Mouse (Mus musculus) erythroblast, embryonic 14.5 days (primary cell): ENCODE measurements around the gene Gm21970.

Source experiments
- GATA1 ChIP-seq: IDR thresholded peaks from 2 replicates; pipeline ENCODE4 v1.6.1; 2012; ENCODE audit warnings: low read length, inconsistent platforms, mixed read lengths
- TAL1 ChIP-seq: IDR thresholded peaks from 3 replicates; pipeline ENCODE4 v1.6.1; 2012; ENCODE audit warnings: low read length, inconsistent platforms, mixed read lengths

DNA sequence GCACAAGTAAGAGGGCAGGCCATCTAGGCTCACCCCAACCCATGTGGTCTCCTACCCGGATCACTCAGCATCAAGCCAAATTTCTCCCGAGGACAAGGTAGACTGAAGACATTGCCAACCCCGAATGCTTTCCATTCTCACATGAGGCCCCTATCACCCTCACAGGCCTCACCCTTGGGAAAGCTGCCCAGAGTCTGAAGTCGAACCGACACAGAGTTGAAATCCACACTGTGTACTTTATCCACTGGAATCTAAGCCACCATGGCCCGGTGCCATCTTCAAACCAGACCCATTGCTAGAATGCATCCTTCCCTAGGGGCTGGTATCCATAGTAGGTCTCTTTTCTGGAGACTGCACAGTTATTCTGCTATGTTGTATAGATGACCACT lies 56.0 kb downstream of the Gm21970 start:
- no peak for TF ChIP-seq TAL1
- TF ChIP-seq GATA1, result no peak
